Mouse (Mus musculus): ENCODE data around the gene Frmd4a.

DNA sequence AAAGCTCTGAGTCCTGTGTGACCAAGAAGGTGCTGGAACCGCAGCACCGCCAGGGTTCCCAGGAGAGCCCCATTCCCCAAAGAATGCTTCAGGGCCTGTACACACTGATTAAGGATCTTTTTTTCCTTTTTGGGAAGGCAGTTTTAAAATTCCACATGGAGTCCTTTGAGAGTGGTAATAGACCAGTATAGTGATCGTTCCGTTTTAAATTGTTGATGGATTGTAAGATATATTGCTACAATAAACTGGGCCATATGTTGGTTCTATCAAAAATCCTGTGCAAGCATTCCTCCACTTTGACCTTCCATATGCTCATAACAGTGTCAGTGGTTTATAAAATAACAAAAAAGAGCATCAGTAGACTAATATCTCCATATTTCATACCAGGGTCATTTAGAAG, 424.3 kb downstream of the Frmd4a start:
- TF ChIP-seq CTCF (IDR thresholded peaks at IDR 0.05; ENCODE audit: control insufficient read depth, insufficient read depth, low read length) (no peak), POLR2A (IDR thresholded peaks at IDR 0.05; ENCODE audit: borderline replicate concordance, control insufficient read depth, low read depth, low read length) (no peak)

All from bone marrow, adult 2 months (tissue).